Mouse (Mus musculus) adrenal gland, adult 18-20 months (tissue): Measurements from ENCODE around the gene Fgfr2. TPM values are rescaled to one million over a fixed set of nuclear protein-coding genes. Genes with fewer than 3 reads are reported as not detected.
A peak's percentile ranks its signal among the peaks of the same experiment; 100 is the strongest.

Experiments
- DNase-seq, 2 experiments: peaks; one replicate each; pipeline ENCODE4 v3.0.0; 2021 to 2022; ENCODE audit warnings: low spot score in 2 of 2
- total RNA-seq, 2 experiments: library from RNA; stranded (reverse); gene quantifications; 1 replicate in 1 of 2; 2 replicates in 1 of 2; pipeline ENCODE4 v1.2.3; 2021

Gene Fgfr2
- total RNA-seq, 2 experiments from 2014 or later, result 294 to 308 TPM

DNA sequence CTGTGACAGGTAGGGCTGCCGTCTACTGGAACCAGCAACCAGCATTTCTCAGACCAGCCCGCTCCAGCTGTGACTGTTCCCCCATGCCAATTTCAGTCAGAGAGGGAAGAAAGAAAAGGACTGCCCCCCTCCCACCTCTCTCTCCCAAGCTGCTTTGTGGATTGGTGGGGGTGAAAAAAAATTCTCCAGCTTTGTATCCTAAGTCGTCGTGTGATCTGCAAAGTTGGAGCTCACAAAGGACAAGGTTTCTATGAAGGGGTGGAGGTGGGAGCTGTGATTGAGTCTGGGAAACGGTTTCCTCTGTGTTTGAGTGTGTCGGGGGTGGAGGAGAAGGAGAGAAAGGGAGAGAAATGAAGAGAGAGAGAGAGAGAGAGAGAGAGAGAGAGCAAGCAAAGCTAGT, 1147.3 kb downstream of the Fgfr2 start:
- no peak for DNase-seq

DNA sequence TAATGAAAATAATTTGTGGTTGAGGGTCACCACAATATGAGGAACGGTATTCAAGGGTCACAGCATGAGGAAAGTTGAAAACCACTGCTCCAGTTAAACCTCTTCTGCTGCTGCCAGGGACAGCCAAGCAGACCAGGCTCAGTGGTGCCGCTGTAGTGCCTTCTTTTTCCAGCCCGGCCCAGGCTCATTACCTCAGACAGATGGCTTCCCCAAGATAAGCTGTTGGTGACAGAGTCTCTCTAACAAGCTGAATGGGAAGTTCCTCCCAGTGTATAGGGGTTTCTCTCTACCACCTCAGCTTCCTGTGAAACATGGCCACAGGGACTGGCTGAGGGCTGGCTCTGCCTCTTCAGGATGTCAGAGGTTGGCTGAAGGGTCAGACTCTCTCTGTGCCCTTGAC, 1152.9 kb downstream of the Fgfr2 start:
- DNase-seq, result no peak

DNA sequence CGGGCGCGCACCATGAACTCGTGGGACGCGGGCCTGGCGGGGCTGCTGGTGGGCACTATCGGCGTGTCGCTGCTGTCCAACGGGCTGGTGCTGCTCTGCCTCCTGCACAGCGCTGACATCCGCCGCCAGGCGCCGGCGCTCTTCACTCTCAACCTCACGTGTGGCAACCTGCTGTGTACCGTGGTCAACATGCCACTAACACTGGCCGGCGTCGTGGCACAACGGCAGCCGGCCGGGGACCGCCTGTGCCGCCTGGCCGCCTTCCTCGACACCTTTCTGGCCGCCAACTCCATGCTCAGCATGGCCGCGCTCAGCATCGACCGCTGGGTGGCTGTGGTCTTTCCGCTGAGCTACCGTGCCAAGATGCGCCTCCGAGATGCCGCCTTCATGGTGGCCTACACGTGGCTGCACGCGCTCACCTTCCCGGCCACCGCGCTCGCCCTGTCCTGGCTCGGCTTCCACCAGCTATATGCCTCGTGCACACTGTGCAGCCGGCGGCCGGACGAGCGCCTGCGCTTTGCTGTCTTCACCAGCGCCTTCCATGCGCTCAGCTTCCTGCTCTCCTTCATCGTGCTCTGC, 1156.1 kb downstream of the Fgfr2 start:
- DNase-seq, result no peak

DNA sequence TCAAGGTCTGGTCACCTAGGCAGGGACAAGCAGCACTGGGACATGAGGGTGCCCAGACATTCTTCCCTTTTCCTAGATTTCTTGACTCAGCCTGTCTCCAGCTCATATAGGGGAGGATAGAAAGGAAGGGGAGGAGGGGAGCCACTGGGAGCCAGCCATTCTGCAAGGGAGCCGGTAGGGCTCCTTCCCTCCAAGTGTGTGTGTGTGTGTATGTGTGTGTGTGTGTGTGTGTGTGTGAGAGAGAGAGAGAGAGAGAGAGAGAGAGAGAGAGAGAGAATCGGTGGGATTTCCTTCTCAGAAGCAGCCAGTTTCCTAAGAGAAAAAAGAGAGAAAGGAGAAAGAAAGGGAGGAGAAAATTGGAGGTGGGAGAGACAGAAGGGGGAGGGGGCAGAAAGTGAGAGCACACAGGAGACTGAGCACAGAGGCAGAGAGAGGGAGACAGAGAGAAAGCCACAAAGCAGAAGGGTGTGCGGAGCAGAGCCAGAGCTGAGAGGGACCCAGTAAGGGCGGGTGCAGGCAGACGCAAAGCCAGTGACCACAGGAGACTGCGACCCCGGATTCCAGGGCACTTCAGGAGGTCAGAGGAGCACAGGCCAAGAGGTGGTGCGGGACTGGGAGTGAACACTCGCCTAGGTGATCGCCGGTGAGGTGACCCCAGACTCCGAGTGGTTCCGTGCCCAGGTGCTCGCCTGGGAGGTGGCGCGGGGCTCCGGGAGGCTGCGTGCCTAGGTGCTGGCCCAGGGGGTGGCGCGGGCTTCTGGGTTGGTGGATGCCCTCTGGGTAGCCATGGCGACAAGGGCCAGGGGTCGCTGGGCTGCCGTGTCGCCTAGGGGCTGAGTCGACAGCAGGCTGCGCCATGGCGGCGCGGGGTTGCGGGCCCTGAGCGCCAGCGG, 1156.9 kb downstream of the Fgfr2 start, which contains the start of gene Gpr26:
TSS of gene Gpr26 (plus strand) at position 438 of the 893 bp plus-strand sequence.
- no peak for DNase-seq

DNA sequence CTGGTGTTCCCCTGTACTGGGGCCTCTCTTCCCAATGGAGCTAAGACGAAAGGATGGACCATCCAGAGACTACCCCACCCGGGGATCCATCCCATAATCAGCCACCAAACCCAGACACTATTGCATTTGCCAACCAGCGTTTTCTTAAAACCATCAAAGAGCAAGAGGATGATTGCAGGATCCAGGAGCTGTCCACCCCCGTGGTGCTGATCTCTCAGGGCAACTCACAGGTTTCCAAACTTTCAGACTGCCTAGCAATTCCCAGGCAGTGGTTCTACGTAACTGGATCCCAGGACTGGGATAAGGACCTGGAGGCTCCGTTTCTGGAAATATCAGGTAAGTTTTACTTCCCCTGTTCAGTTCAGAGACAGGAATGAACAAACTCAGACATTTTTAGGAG, 1162.6 kb downstream of the Fgfr2 start:
- DNase-seq, result peak; percentile 31

DNA sequence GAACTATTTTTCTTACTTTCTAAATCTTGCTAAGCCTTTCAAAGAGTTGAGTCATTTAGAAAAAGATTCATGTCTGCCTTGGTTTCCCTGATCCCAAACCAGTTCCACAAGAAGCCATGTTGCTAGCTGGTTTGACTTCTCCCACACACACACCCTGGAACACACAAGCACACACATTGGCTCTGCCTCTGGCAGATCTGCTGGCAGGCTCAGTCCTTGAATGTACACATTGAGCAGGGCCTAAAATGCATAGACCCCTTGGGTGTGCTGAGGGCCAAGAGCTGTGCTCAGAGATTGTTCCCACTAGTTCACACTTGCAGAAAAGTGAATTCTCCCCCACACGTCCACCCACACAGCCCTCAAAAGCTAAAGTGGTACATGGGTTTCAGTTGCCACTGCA, 1164.4 kb downstream of the Fgfr2 start:
- no peak for DNase-seq

DNA sequence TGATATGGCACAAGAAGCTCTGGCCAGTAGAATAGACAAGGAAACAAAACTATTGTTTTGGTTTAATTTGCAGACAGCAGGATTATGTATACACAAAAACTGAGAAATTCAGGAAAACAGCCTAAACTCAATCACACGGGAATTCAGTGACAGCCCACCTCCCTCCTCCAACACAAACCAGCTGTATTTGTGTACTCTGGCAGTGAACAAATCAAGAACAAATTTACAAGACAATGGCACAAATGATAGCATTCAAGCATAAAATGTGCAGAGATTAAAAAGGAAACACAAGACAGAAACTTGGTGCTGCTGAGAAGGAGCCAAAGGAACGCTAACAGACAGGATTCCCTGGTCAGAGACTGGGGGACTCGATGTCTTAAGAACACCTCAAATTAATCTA, 1169.7 kb downstream of the Fgfr2 start:
- DNase-seq, result no peak

DNA sequence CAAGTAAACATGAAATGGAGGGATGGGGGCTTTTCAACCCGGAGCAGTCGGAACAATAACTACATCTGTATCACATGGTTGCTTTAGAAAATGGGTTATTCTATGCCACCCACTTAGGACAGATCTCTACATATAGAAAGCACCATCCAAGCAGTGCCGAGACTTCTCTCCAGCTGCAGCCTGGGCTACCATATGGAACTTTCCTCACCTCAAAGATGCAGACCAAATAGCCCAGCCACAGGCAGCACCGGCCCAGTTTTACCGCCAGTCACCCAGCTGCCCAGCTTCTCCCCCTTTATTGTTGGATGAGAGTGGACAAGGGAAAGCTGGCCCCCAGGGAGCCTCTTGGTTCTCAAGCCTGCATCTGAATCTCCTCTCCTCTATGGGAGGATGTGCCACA, 1172.0 kb downstream of the Fgfr2 start:
- DNase-seq, result no peak

DNA sequence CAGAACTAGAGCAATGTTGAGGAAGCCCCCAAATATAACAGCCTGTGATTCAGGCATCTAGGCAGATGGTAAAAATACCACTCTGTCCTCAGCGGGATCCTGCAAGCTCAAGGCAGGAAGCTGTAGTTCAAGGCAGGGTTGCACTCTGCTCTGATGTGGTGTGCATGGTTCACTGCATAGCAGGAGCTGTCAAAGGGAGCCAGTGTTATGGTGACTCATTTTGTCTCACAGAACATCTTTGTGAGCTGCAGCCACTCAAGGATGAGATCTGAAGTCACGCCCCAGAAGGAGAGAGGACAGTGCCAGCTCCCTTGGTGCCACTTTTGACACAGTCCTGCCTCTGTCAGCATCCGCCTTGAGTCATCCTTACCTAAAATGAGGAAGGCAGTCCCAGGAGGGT, 1185.5 kb downstream of the Fgfr2 start:
- no peak for DNase-seq

DNA sequence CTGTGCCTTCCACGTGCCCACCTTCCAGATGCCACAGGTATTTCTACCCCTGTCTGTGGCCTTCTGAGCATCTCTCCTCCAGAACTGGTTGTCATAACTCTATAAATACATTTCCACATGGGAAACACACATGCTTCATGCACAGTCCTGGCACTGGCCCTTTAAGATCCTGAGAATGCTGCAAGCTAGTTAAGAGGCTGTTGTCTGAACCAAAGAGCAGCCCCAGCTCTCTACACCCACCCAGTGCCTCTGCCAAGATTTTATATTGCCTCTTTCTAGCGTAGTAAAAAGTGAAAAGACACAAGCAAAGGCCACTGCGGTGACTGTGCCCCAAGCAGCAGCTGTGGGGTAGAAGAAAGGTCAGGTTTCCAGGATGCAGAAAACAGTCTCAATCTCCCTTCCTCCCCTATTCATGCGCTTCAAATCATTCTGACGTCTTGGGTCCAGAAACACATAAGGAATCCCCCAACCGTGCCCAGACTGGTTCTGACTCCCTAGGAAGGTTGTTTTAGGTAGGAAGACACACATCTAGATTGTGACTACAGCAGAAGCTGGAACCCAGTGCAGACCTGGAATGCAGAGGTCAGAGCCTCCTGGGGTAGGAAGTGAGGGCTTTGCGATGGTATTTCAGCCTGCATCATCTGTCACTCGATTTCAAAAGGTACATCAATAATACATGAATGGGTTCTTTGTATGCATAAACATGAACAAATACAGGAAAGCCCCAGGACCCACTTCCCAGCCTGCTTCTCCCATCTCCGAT, 1195.7 kb downstream of the Fgfr2 start:
- DNase-seq, result no peak

DNA sequence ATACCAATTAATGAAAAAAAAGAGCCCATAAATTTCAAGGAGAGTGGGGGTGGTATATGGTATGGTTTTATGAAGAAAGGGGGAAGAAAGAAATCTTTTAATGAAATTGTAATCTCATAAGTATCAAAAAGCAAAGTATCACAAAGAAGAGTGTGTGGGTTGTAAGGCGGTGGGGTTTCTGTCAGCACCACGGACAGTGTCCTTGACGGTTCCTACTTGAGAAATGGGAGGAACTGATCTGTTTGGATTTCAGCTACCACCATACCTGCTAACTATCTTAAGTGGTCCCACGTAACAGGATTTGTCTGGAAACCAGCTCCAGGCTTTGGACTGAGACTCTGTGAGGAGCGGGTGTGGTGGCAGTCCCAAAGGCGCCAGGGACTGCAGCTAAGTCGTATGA, 1205.8 kb downstream of the Fgfr2 start:
- no peak for DNase-seq

DNA sequence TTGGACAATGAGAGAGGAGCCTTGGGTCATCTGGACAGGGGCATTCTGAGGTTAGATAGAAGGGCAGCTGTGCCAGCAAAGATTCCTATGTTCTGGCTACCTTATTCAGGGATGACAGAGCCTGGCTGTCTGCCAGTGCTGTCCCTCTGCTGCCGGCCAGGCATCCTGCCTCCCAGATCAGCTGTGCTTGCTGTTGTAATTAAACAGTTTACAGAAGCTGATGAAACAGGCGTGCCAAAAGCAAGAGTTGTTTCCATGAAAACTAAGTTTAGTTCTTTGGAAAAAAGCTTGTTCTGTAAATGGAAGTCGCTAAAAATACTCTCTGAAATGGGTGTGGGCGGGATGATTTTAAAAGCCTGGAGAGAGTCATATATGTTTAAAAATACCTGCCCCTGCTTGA, 1213.5 kb downstream of the Fgfr2 start:
- no peak for DNase-seq

DNA sequence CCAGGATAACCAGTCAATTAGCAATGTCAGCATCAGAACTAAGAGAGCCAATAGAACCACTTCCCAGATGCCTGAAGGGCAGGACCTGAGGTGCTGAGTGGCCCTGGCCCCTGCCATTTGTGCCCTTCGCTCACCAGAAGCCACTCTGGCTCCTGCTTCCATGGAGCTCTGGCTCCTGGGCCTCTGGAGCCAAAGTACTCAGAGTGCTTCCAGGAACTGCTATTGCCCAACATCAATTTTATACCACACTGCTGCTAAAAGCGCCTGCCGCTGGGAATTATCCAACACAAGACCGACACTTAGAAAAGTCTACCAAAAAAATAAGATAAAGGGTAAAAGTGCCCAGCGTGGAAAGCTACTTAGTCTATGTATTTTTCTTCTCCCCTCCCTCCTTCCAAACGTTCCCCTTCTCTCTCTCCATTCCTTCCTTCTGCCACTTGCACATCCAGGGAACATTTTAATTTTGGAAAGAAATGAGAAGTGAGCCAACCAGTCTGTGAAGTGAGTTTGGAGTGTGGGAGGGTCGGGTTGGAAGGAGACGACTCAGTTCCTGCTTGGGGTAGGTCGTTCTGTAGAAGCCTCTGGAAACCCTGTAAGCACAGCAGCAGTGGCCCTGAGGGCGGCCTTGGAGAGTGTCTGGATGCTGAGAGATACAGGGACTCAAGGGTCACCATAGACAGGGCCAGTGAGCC, 1216.5 kb downstream of the Fgfr2 start:
- DNase-seq, result no peak

DNA sequence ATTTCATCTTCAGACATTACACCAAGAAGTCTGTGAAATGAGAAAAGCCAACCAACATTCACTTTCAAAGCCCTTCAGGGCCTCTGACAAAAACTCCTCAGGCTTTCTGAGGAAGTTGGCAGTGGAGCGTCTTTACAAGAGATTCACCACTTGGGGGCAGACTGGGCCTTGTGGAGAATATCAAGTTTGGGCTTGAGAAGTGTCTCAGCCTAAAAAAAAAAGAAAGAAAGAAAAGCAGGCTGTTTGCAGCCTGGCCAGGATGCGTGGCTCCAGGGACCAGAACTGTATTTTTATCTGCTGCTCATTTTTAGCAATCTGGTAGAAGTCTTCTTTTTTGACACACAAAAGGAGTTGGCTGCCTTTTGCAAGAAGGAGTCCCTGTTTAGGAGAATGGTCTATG, 1223.8 kb downstream of the Fgfr2 start:
- peak; percentile 50 to 53 for DNase-seq

DNA sequence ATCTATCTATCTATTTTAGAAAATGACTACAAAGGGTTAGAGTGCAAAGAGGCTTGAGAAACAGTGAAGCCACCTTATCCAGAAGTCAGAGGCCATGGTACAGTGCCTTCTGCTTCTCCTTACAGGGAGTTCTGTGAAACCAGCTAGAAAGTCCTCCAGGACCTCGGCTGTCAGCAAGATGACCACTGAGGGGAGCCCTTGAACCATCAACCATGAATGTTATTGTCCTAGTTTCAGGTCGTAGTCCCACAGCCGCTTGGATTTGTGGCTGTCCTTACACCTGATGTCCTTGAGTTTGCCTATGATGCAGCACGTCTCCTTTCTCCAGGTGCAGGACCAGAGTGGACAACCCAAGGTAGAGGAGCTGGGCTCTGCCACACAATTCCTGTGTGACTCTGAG, 1225.9 kb downstream of the Fgfr2 start:
- DNase-seq, result no peak

DNA sequence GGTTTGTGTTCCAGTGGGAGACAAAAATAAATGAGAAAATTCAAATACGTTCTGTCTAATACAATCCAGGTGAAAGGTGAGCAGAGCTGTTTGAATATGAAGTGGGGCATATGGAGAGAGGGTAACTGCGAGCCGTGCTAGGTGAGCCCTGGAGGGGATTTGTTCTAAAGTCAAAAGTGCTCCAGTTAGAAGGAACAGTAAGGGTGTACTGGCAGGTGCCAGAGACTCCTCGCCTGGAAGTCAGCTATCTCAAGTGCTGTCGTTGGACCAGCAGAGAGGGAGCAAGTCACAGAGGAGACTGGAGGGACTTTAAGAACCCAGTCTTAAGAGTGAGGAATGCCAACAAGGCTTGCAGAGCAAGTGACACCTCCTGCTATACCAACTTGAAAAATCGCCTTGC, 1240.3 kb downstream of the Fgfr2 start:
- DNase-seq, result no peak

DNA sequence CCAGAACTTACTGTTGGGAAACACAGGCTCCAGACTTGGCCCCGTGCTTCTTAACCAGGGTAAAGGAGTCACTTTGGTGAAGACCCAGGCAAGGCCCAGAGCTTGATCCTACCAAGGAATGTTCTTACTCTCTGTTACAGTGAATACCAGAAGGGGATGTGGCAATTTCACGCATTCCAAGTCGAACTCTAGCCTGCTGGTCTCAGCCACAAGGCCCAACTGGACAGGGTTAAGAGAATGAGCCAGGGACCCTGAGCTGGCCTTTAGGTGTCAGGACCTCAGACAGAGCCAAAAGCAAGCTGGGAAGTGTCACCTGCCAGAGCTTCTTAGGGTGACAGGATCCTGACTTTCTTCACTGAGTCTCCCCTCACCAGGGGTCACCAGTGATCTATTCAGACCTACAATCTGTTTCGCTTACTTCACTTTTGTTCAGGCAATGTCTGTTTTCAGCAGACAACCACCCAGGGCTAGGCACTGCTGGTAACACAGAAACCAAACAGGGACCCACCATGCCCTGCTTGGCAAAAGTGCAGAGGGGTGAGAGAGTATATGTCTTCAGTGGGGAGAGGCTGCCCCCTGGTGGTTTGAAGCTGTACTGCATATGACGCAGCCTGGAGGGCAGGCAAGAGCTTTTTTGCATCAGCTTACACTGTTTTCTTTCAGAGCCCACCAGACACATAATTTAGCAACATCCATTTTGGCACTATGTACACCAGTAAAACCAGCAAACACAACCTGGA, 1241.1 kb downstream of the Fgfr2 start:
- peak; percentile 81 to 83 for DNase-seq

DNA sequence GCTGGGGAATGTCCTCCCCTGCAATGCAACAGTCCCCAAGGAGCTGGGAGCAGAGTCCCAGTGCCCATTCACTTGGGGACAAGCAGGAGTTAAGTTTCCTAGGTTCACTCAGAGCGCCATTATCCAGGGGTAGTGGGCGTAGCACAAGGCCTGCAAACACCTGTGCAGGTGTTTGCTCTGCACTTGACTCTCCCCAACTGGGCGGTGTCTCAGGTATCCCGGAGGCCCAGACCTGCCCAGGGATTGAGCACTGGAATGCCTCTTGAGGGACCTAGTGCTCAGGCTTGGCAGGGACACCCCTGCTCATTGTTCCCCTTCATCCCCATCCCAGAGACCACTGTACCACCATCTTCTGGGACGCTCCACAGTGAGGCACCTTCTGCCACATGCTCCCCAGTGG, 1243.0 kb downstream of the Fgfr2 start:
- DNase-seq, result no peak

DNA sequence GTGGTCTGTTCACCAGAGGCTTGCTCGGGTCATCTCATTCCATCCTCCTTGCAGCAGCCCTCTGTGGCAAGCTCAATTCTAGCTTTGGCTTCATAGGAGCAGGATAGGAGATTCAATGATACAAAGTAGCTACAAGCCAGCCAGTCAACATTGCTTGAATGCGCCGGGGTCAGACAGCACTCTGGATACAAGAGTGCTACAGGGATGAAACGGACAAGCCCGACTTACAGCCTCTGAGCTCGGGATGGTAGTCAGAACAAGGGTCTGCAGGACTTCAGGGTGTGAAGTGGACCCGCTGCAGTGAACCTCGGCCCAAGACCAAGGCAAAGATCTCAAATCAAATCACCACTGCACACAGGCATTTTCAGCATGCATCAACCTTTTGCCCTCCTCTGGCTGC, 1244.3 kb downstream of the Fgfr2 start:
- no peak for DNase-seq

DNA sequence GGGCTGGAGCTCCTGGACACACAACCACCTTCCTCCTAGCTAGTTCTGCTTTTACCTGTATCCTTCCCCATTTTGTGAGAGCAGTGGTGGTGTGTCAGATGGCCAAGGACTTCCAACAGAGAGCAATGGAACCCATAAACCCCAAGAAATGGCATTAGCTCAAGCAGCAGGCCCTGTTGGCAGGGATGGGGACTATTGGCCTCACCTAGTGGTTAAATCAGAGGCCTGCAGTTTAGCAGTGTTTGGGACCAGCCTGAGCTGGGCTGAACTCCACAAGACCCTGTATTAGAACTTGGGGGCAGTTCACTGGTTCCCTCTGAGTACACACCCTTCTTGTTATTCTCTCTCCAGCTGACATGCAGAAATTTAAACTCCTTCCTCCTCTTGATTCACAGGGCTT, 1262.0 kb downstream of the Fgfr2 start:
- DNase-seq, result no peak

DNA sequence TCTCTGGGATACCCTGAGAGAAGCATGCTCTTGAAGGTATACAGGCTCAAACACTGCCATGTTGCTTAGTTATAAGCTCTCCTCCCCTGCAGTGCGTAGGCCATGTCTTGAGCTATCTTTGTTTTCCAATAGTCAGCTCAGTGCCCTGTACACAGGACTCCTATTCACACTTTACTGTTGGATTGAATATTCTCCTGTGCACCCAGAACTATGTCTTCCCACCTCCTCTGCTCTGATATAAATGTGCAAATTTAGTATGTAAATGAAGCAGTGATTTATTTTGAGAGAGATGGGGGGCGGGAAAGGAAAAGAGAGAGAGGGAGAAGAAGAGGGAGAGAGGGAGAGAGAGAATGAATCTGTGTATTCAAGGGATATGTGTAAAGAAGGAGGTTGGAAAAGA, 1267.5 kb downstream of the Fgfr2 start:
- no peak for DNase-seq
